Mouse (Mus musculus): Measurements from ENCODE around the gene Zfp553.

- TF ChIP-seq POLR2A (IDR thresholded peaks at IDR 0.05; ENCODE audit: borderline replicate concordance, control insufficient read depth, low read depth, low read length) (no peak), CTCF (IDR thresholded peaks at IDR 0.05; ENCODE audit: control insufficient read depth, insufficient read depth, low read length) (no peak)
Measured at GRCm38 (mm10) chr7:127244658-127245510, 12.0 kb downstream of the Zfp553 start.

Data from bone marrow, adult 2 months (tissue).